Mouse (Mus musculus) kidney, postnatal 0 days (tissue): Measurements from ENCODE around the gene Npr3. TPM values are rescaled to one million over a fixed set of nuclear protein-coding genes. Genes with fewer than 3 reads are reported as not detected.
"Not testable (repeated sequence)": the region's sequence is repeated elsewhere in the genome, so short reads cannot be mapped to it uniquely, and the experiment has no call there.

Source experiments
- ATAC-seq: fragments of 200-750 bp; cut with Nextera tagmentation; replicated peaks from 2 replicates; pipeline ENCODE4 v1.8.0; 2017; ENCODE audit warnings: low read depth, moderate number of reproducible peaks, moderate TSS enrichment, moderate library complexity; ENCODE audit not compliant: low FRiP score
- DNase-seq: peaks from one replicate; pipeline ENCODE4 v3.0.0-alpha.2; 2016; ENCODE audit warnings: low spot score
- H3K27ac ChIP-seq: fragments of 300-500 bp; sonication (generic); 2 replicates; pipeline ENCODE4 v1.5.1; 2014; ENCODE audit warnings: mild to moderate bottlenecking
- H3K27me3 ChIP-seq: fragments of 300-500 bp; sonication (generic); 2 replicates; pipeline ENCODE4 v1.6.1; 2014; ENCODE audit warnings: low read length, mixed read lengths; ENCODE audit not compliant: insufficient read depth
- H3K36me3 ChIP-seq: fragments of 300-500 bp; sonication (generic); 2 replicates; pipeline ENCODE4 v1.6.1; 2014; ENCODE audit warnings: low read length, mixed read lengths; ENCODE audit not compliant: insufficient read depth
- H3K4me1 ChIP-seq: fragments of 300-500 bp; sonication (generic); replicated peaks from 2 replicates; pipeline ENCODE4 v1.6.1; 2014; ENCODE audit warnings: antibody characterized with exemption, low read length, mixed read lengths; ENCODE audit not compliant: insufficient read depth
- H3K4me2 ChIP-seq: fragments of 300-500 bp; sonication (generic); 2 replicates; pipeline ENCODE4 v1.6.1; 2014; ENCODE audit warnings: mild to moderate bottlenecking, low read length, moderate library complexity, mixed read lengths
- H3K4me3 ChIP-seq: fragments of 300-500 bp; sonication (generic); replicated peaks from 2 replicates; pipeline ENCODE4 v1.5.1; 2014; ENCODE audit warnings: low read depth, low read length
- H3K9ac ChIP-seq: fragments of 300-500 bp; sonication (generic); 2 replicates; pipeline ENCODE4 v1.6.1; 2014; ENCODE audit warnings: low read depth, low read length
- H3K9me3 ChIP-seq: fragments of 300-500 bp; sonication (generic); replicated peaks from 2 replicates; pipeline ENCODE4 v1.6.1; 2016; ENCODE audit warnings: low read length, inconsistent platforms, mixed read lengths
- CTCF ChIP-seq: IDR thresholded peaks from 2 replicates; pipeline ENCODE4 v1.5.1; 2016; ENCODE audit warnings: antibody characterized with exemption, low read depth, mild to moderate bottlenecking, moderate library complexity
- WGBS: fragments of 180-500 bp; shearing (Covaris S2); extraction: QIAGEN DNeasy Blood & Tissue Kit; methylation state at CpG from one replicate; pipeline ENCODE4 v1.1.7; 2014; 5-methylcytosine and 5-hydroxymethylcytosine counted together
- polyA plus RNA-seq: library from polyadenylated mRNA; unstranded; fragments of >200 nt; fragmentation: Nextera tagmentation; extraction: Ambion mirVana; gene quantifications from 2 replicates; pipeline ENCODE4 v1.2.1, GENCODE M21; 2015

The Npr3 gene
- polyA plus RNA-seq, 1 experiment from 2014 or later = 4.8 TPM

DNA sequence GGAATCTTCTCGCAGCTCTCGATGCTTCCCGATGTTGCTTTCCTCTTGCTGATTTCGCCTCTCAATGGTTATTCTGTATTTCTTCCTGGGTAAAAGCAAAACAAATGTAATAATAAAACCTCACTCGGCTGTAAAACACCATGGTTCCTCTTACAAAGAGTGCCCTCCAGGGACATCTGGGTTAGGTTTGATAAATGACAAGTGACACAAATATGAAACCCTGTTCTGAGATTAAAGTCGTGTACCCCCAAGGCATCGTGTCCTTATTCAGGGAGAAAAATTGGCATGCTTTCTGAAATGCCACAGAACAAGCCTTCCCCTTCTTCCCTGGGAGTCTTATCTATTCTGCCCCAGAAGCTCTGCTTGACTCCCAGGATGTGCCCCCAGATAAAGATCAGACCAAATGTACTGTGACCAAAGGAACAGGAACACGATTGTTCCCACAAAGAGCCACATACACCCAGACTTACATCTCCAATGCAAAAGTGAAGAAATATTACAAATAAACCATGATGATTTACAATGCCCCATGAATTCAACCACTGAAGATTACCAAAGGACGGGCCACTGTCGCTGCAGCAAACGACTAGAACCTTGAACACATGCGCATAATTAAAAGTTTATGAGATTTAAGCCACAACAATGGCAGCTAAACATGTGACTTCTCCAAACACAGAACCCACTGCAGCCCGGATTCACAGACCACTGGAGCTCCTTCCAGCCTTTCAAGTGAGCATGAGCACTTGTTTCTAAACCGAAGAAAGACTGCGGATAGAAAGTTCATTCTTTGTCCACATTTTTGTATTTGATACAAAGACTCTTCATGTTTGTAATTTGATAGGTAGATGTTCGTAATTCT, 61.7 kb downstream of the Npr3 start:
- Histone ChIP-seq H3K4me1 (no peaks in the 10 kb centered on the region), H3K4me3 (no peak overlapping the region), H3K27me3 (no peaks in the 10 kb centered on the region), H3K36me3 (no peaks in the 10 kb centered on the region), H3K27ac (no peak overlapping the region), H3K9ac (no peak overlapping the region), H3K4me2 (no peak overlapping the region), H3K9me3 (no peaks in the 10 kb centered on the region)
- ATAC-seq = no peak
- TF ChIP-seq CTCF = no peak
- 66% methylated on average over 16 of the region's 16 CpGs for WGBS
- no peak for DNase-seq

DNA sequence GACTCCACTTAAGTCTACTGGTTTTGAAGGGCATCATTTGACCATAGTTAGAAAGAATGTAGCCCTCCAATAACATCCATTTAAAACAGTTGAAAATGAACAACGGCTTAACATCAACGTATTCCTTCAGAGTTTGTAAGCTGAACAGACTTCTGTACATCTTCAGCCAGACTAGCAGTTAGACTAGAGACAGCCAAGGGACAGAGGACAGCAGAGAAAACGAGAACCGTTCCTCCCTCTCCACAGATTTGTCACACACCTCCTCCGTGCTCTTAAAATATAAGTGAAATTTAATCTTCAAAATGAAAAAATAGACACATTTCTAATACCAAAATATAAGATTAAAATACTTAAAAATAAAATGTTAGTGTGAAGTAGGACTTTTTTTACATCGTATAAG, 63.0 kb downstream of the Npr3 start:
- Histone ChIP-seq H3K4me2 (no peak overlapping the region), H3K4me3 (no peak overlapping the region), H3K27ac (no peak overlapping the region), H3K27me3 (no peaks in the 10 kb centered on the region), H3K36me3 (no peaks in the 10 kb centered on the region), H3K9ac (no peak overlapping the region), H3K9me3 (no peaks in the 10 kb centered on the region), H3K4me1 (no peaks in the 10 kb centered on the region)
- no peak for DNase-seq
- TF ChIP-seq CTCF = no peak
- ATAC-seq = no peak
- 79% methylated on average over 6 of the region's 6 CpGs for WGBS

DNA sequence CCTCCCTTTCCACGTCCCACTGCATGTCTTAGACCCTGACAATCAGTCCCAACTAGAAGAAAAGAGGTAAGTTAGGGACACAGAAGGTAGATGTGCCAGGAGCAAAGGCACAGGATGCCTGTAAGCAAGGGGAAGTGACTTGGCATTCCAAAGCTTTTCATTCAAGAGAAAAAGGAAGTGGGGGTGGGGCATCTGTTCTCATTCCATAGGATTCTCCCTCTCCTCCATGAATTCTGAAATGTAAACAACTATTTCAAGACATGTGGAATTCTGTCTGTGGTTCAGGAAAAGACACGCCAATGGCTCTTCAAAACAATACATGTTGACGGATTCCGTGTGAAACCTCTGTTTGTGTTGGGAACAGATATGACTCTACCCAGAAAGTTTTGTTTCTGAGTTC, 65.3 kb downstream of the Npr3 start:
- peak; percentile 29 for DNase-seq
- Histone ChIP-seq H3K36me3 (no peaks in the 10 kb centered on the region), H3K4me2 (no peak overlapping the region), H3K4me3 (no peak overlapping the region), H3K27me3 (no peaks in the 10 kb centered on the region), H3K27ac (no peak overlapping the region), H3K4me1 (no peaks in the 10 kb centered on the region), H3K9me3 (no peaks in the 10 kb centered on the region), H3K9ac (no peak overlapping the region)
- no peak for TF ChIP-seq CTCF
- 56% methylated on average over 4 of the region's 4 CpGs for WGBS
- no peak for ATAC-seq

DNA sequence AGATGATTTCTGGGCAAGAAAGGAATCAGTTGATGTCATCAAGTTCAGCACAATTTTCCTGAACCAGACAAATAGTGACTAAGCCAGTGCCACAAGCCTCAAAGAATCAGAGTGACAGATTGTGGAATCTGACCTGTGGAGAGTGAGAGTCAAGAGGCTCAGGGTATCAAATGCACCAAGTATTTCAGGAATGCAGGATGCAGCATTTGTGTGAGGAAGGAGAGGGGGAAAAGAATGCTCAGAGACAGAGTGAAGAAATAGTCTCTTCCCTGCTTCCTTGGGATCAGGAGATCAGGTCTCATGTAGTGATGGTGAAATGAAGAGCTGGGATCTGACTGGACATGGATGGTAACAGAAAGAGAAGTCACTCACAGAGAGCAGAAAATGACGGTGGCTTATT, 71.2 kb downstream of the Npr3 start:
- H3K9me3 ChIP-seq = no peaks in the 10 kb centered on the region
- H3K4me2 ChIP-seq = no peak overlapping the region
- H3K27me3 ChIP-seq = no peaks in the 10 kb centered on the region
- no peak; the same call in 1 of the 2 replicates for ATAC-seq
- H3K9ac ChIP-seq = no peak overlapping the region
- TF ChIP-seq CTCF = no peak
- no peak overlapping the region for H3K4me3 ChIP-seq
- H3K27ac ChIP-seq = no peak overlapping the region
- WGBS = 35% methylated on average over 1 of the region's 1 CpGs
- H3K36me3 ChIP-seq = no peaks in the 10 kb centered on the region
- H3K4me1 ChIP-seq = no peaks in the 10 kb centered on the region
- DNase-seq = peak; percentile 76

DNA sequence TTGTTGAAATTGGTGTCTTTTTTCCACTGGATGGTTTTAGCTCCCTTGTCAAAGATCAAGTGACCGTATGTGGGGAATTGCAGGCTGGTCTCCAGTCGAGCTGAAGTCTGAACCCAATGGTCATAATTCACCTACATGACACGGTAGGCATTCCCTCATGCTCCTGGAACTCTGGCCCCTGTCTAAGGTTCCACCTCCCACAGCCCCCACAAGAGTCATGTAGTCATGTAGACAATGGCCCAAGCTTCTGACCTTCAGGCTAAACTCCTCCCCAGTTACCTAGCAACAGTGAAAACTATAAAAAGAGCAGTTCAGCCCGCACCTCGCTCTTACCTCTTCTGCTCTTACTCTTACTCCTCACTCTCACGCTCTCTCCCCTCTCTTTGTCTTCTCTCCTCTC, 84.7 kb downstream of the Npr3 start:
- not testable (repeated sequence) for H3K9ac ChIP-seq, ATAC-seq, H3K4me3 ChIP-seq, H3K36me3 ChIP-seq, H3K9me3 ChIP-seq, H3K27me3 ChIP-seq, H3K27ac ChIP-seq, H3K4me1 ChIP-seq, H3K4me2 ChIP-seq
- peak; percentile 36 for DNase-seq
- WGBS = 29% methylated on average over 6 of the region's 6 CpGs

DNA sequence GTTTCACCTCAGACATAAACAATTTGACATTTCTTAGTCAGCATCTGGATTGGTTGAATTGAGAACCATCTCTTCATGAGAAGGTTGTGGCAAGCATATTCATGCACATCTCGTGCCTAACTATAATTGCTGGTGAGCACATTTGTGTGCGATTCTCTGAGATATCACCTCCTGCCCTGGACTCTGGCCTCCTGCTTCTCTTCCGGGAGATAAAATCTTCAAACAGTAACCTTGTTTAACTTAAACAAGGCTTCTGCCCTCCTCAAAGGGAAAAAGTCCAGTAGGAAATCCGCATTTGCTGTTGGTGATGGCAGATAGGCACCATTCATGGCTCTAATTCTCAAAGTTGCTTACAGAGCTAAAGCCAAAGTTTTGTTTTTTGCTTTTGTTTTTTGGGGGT, 91.5 kb downstream of the Npr3 start:
- H3K36me3 ChIP-seq = no peaks in the 10 kb centered on the region
- DNase-seq (no peak), ATAC-seq (no peak)
- H3K9me3 ChIP-seq = no peaks in the 10 kb centered on the region
- no peak overlapping the region for H3K4me3 ChIP-seq
- H3K27me3 ChIP-seq = no peaks in the 10 kb centered on the region
- H3K27ac ChIP-seq = no peak overlapping the region
- no peak for TF ChIP-seq CTCF
- 59% methylated on average over 4 of the region's 4 CpGs for WGBS
- no peak overlapping the region for H3K4me2 ChIP-seq
- no peaks in the 10 kb centered on the region for H3K4me1 ChIP-seq
- no peak overlapping the region for H3K9ac ChIP-seq
